Mouse (Mus musculus) G1E-ER4 (cell line): ENCODE results near the gene Agl. TPM values are rescaled to one million over a fixed set of nuclear protein-coding genes. Genes with fewer than 3 reads are reported as not detected.

ENCODE experiments used
- GATA1 ChIP-seq: IDR thresholded peaks from one replicate; pipeline ENCODE4 v1.8.0; 2012; ENCODE audit warnings: low read length, inconsistent platforms
- polyA plus RNA-seq: library from polyadenylated mRNA; stranded (reverse); fragments of >175 nt; gene quantifications from 2 replicates; pipeline ENCODE4 v1.2.3, GENCODE M21; 2012

Agl gene
- polyA plus RNA-seq = 0.90 and 0.92 TPM in 2 replicates

GRCm38 (mm10) chr3:116807811-116808506, at the start of gene Agl:
TSS of gene Agl (minus strand) at chr3:116808166.
- TF ChIP-seq GATA1 = no peak

- TF ChIP-seq GATA1 = no peak
Observed at GRCm38 (mm10) chr3:116857611-116858010, 49.6 kb upstream of the Agl start.

GRCm38 (mm10) chr3:116852421-116852820, 44.5 kb upstream of the Agl start:
- TF ChIP-seq GATA1 = no peak

GRCm38 (mm10) chr3:116850376-116850775, 42.4 kb upstream of the Agl start:
- TF ChIP-seq GATA1 = no peak

GRCm38 (mm10) chr3:116848936-116849335, 41.0 kb upstream of the Agl start:
- TF ChIP-seq GATA1 = no peak

- no peak for TF ChIP-seq GATA1
Observed at GRCm38 (mm10) chr3:116848099-116848498, 40.1 kb upstream of the Agl start.

GRCm38 (mm10) chr3:116846084-116846483, 38.1 kb upstream of the Agl start:
- TF ChIP-seq GATA1 = peak; percentile 41

GRCm38 (mm10) chr3:116844880-116845579, 37.1 kb upstream of the Agl start:
- TF ChIP-seq GATA1 = no peak

- TF ChIP-seq GATA1 = no peak
Observed at GRCm38 (mm10) chr3:116841311-116841710, 33.3 kb upstream of the Agl start.

GRCm38 (mm10) chr3:116836681-116837475, 28.9 kb upstream of the Agl start:
- no peak for TF ChIP-seq GATA1

- no peak for TF ChIP-seq GATA1
Observed at GRCm38 (mm10) chr3:116835770-116836680, 28.1 kb upstream of the Agl start.

GRCm38 (mm10) chr3:116835350-116835749, 27.4 kb upstream of the Agl start:
- TF ChIP-seq GATA1 = no peak

- TF ChIP-seq GATA1 = no peak
Observed at GRCm38 (mm10) chr3:116834241-116834640, 26.3 kb upstream of the Agl start.

GRCm38 (mm10) chr3:116833491-116833890, 25.5 kb upstream of the Agl start:
- TF ChIP-seq GATA1 = no peak
